Mouse (Mus musculus) ovary, postnatal 10 days (tissue): ENCODE data around the gene Zic1.

Experiments used
- DNase-seq: peaks from one replicate; pipeline ENCODE4 v3.0.0; 2022; ENCODE audit warnings: low spot score

Zic1 gene

GRCm38 (mm10) chr9:91384136-91384500 is 18.5 kb upstream of the Zic1 start:
- DNase-seq: no peak

GRCm38 (mm10) chr9:91383441-91384135 is 18.0 kb upstream of the Zic1 start:
- DNase-seq: no peak

GRCm38 (mm10) chr9:91382471-91383255 is 17.1 kb upstream of the Zic1 start:
- no peak for DNase-seq

GRCm38 (mm10) chr9:91382111-91382379 is 16.4 kb upstream of the Zic1 start:
- DNase-seq: no peak

- no peak for DNase-seq
Measured at GRCm38 (mm10) chr9:91381284-91382110, 15.9 kb upstream of the Zic1 start.

GRCm38 (mm10) chr9:91380458-91380914 is 14.9 kb upstream of the Zic1 start:
- no peak for DNase-seq

- DNase-seq: no peak
Measured at GRCm38 (mm10) chr9:91379781-91380457, 14.3 kb upstream of the Zic1 start.

- DNase-seq: no peak
Measured at GRCm38 (mm10) chr9:91379300-91379635, 13.7 kb upstream of the Zic1 start.

GRCm38 (mm10) chr9:91378411-91379299 is 13.0 kb upstream of the Zic1 start:
- DNase-seq: no peak

- no peak for DNase-seq
Measured at GRCm38 (mm10) chr9:91377873-91378150, 12.2 kb upstream of the Zic1 start.

GRCm38 (mm10) chr9:91377036-91377872 is 11.6 kb upstream of the Zic1 start:
- no peak for DNase-seq

- no peak for DNase-seq
Measured at GRCm38 (mm10) chr9:91374665-91375064, 9.1 kb upstream of the Zic1 start.

- DNase-seq: no peak
Measured at GRCm38 (mm10) chr9:91373811-91374575, 8.4 kb upstream of the Zic1 start.

GRCm38 (mm10) chr9:91371608-91372007 is 6.0 kb upstream of the Zic1 start:
- DNase-seq: no peak

- no peak for DNase-seq
Measured at GRCm38 (mm10) chr9:91371011-91371410, 5.4 kb upstream of the Zic1 start.

- no peak for DNase-seq
Measured at GRCm38 (mm10) chr9:91370191-91370708, 4.6 kb upstream of the Zic1 start.

GRCm38 (mm10) chr9:91369293-91369991 is 3.8 kb upstream of the Zic1 start:
- DNase-seq: no peak

GRCm38 (mm10) chr9:91368946-91369292 is 3.3 kb upstream of the Zic1 start:
- DNase-seq: no peak

GRCm38 (mm10) chr9:91368150-91368549 is 2.5 kb upstream of the Zic1 start:
- no peak for DNase-seq
